Mouse (Mus musculus) heart, postnatal 0 days (tissue): Measurements from ENCODE around the gene Epor.

Experiments used
- CTCF ChIP-seq: IDR thresholded peaks from 2 replicates; pipeline ENCODE4 v1.5.1; 2016; ENCODE audit warnings: antibody characterized with exemption, control low read depth, low read depth
- EP300 ChIP-seq: IDR thresholded peaks from 2 replicates; pipeline ENCODE4 v1.6.1; 2016; ENCODE audit warnings: antibody characterized with exemption, low read depth

- TF ChIP-seq CTCF (no peak), EP300 (no peak)
Measured at GRCm38 (mm10) chr9:21925506-21925905, 37.8 kb downstream of the Epor start.
